Comparison of ENCODE assay signal across 18 mouse cellular contexts in genomic region chr3:34239978-34240377, GRCm38 (mm10).
A peak's percentile ranks its signal among the peaks of the same experiment; 100 is the strongest.
DNase-seq lines count a peak whose midpoint lies in the region.
"Had no signal": no experiment of that assay in that cellular context is flagged by ENCODE, and none has a peak within 500 bp of the region (broad histone marks: within the 10 kb centered on the region; RNA-seq: fewer than 3 reads in every experiment).

No protein-coding gene starts in this region.

- peak; percentile 10 to 26 for DNase-seq in layer of hippocampus, adult 18-20 months (ENCODE audit: low spot score in 2 of 2)
- DNase-seq in layer of hippocampus, adult 11-12 months (ENCODE audit: low spot score), result no peak
- peak; percentile 7 for DNase-seq in right cerebral cortex, postnatal 25 days
- no peak for DNase-seq in right cerebral cortex, postnatal 10 days (ENCODE audit: low spot score in 2 of 2)
- peak; percentile 52 for DNase-seq in telencephalon, adult 2 months (ENCODE audit: low read depth, low spot score)
- DNase-seq in cerebellum, postnatal 4 days (ENCODE audit: low spot score in 2 of 2), result no peak
- DNase-seq: adrenal gland, postnatal 10 days; adrenal gland, postnatal 36 days; cerebellum, adult 11 months; cerebellum, adult 2 months; cerebellum, adult 9-11 months; cerebellum, postnatal 25 days; embryo, embryonic 11 days; gastrocnemius, adult 2 months; gastrocnemius, postnatal 14 days; heart, adult 18-20 months; heart, postnatal 14 days; heart, postnatal 4 days had no signal

Comparison
In these comparisons a context has a peak if more than half of its experiments do, and no peak if none do; other contexts are left out.
1. DNase-seq: peak in layer of hippocampus, adult 18-20 months (2 of 2), right cerebral cortex, postnatal 25 days (single experiment) and telencephalon, adult 2 months (single experiment); none in layer of hippocampus, adult 11-12 months (single experiment), right cerebral cortex, postnatal 10 days (0 of 2) and cerebellum, postnatal 4 days (0 of 2).